ENCODE assay signal across 12 mouse cellular contexts in the genomic region with DNA sequence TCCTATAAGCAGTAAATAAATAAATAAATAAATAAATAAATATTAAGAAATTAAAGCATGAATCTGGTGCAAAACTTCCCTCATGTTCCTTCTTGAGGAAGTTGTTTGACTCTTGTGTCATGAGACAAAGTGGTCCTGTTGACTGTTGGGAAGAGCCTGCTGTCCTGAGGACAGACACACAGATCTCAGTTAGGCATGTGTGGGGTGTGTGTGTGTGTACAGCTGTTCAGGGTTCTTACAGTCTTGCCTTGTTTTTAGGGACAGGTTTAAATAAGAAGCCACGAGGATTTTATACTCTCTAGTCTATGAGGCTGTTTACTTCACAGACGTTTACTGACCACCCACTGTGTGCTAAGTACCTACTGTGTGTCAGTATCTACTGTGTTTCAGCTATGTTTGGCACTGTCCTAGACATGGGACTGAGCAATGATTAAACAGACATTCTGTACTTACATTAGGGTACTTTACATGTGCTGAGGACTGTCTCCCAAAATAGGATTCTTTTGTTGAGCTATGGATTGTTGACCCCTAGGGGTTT.
"Had no signal": no experiment of that assay in that cellular context is flagged by ENCODE, and none has a peak within 500 bp of the region (broad histone marks: within the 10 kb centered on the region; RNA-seq: fewer than 3 reads in every experiment).

No protein-coding gene starts in this region.

- H3K4me3 ChIP-seq: midbrain, embryonic 10.5 days; neural tube, embryonic 12.5 days had no signal

- H3K9me3 ChIP-seq: midbrain, embryonic 10.5 days had no signal

- H3K4me2 ChIP-seq: lung, embryonic 14.5 days; neural tube, embryonic 12.5 days had no signal

- H3K9ac ChIP-seq: lung, embryonic 14.5 days; neural tube, embryonic 12.5 days had no signal

- H3K36me3 ChIP-seq: midbrain, embryonic 10.5 days; neural tube, embryonic 12.5 days had no signal

- ATAC-seq: midbrain, embryonic 16.5 days had no signal

- H3K4me1 ChIP-seq: neural tube, embryonic 12.5 days had no signal

- DNase-seq: lung, adult 18-20 months; lung, embryonic 14.5 days; lung, postnatal 10 days; lung, postnatal 4 days; midbrain, embryonic 14.5 days; right cerebral cortex, postnatal 14 days; thymus, adult 18-20 months; thymus, postnatal 14 days; thymus, postnatal 36 days had no signal

- H3K27ac ChIP-seq: midbrain, embryonic 10.5 days; neural tube, embryonic 12.5 days had no signal

- H3K27me3 ChIP-seq: neural tube, embryonic 12.5 days had no signal
